Mouse (Mus musculus) small intestine, adult 10 weeks (tissue): Measurements from ENCODE around the gene Wnk2. TPM values are rescaled to one million over a fixed set of nuclear protein-coding genes. Genes with fewer than 3 reads are reported as not detected.

ENCODE experiments used
- polyA plus RNA-seq: library from polyadenylated mRNA; stranded (reverse); fragments of 350-450 nt; fragmentation: Illumina TruSeq; extraction: RNeasy Lipid Tissue Mini Kit (QIAGEN cat#74804); gene quantifications from one replicate; pipeline ENCODE4 v1.2.3, GENCODE M21; 2014; ENCODE audit warnings: low replicate concordance

The Wnk2 gene
- 0.78 TPM for polyA plus RNA-seq

GRCm38 (mm10) chr13:49147858-49148226 lies at the start of gene Wnk2:
Gene Wnk2, minus strand, starts transcription at chr13:49148014.

DNA sequence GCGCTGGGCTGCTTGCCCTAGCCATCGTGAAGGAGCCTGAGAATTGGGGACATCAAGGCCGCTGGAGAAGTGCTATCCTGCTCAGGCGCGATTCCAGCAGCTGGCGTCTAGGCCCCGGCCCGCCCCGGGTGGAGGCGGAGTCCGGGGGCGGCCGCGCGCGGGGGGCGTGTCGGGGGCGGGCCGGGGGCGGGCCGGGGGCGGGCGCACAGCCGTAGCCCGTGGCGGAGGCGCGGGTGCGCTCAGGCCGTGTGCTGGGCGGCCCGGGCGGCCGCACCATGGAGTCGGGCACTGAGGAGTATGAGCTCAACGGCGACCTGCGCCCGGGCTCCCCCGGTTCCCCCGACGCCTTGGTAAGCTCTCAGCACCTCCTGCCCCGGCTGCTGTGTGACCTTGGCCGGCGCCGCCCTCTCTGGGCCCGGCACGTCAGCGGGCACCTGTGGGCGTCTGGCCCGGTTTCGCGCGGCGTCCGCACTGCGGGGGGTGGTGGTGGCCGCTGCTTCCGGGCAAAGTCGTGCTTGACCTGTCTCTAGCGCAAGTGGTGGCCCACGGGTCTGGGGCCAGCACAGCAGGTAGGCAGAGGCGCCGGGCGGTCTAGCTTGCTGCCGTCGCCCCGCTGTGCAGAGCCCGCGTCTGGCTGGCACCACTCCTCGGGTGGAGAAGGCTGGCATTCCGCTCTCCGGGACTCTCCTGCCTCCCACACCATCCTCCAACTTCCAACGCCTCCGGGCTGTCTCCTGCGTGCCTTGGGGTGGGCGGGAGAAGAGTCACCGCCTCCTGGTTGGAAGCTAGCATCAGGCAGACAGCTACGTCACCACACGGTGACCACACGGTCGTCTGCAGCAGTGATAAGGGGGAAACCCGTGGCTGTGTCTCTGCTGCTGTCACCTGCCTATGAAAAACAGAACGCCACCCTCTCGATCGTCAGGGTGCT lies 39.7 kb upstream of the Wnk2 start, which contains the start of gene Ninj1:
Gene Ninj1, plus strand, starts transcription at position 198 of the 931 bp plus-strand sequence.

Other genes starting within 250 kb of the Wnk2 start
- 282 TPM for gene Fam120a, start 180.0 kb downstream of the Wnk2 start, polyA plus RNA-seq
- gene Ninj1, start 39.5 kb upstream of the Wnk2 start, polyA plus RNA-seq = not detected
- gene Card19, start 68.0 kb upstream of the Wnk2 start, polyA plus RNA-seq = 0.59 TPM
- gene Susd3, start 100.7 kb upstream of the Wnk2 start, polyA plus RNA-seq = not detected
- gene Fgd3, start 172.3 kb upstream of the Wnk2 start, polyA plus RNA-seq = 0.45 TPM
- gene Bicd2, start 193.6 kb upstream of the Wnk2 start, polyA plus RNA-seq = 12.1 TPM